Mouse (Mus musculus) embryo, embryonic 9.5 days (tissue): ENCODE results near the gene Atn1.

ENCODE experiments used
- DNase-seq: peaks from one replicate; pipeline ENCODE4 v3.0.0-alpha.2; 2017; ENCODE audit errors: extremely low spot score

Atn1 gene

DNA sequence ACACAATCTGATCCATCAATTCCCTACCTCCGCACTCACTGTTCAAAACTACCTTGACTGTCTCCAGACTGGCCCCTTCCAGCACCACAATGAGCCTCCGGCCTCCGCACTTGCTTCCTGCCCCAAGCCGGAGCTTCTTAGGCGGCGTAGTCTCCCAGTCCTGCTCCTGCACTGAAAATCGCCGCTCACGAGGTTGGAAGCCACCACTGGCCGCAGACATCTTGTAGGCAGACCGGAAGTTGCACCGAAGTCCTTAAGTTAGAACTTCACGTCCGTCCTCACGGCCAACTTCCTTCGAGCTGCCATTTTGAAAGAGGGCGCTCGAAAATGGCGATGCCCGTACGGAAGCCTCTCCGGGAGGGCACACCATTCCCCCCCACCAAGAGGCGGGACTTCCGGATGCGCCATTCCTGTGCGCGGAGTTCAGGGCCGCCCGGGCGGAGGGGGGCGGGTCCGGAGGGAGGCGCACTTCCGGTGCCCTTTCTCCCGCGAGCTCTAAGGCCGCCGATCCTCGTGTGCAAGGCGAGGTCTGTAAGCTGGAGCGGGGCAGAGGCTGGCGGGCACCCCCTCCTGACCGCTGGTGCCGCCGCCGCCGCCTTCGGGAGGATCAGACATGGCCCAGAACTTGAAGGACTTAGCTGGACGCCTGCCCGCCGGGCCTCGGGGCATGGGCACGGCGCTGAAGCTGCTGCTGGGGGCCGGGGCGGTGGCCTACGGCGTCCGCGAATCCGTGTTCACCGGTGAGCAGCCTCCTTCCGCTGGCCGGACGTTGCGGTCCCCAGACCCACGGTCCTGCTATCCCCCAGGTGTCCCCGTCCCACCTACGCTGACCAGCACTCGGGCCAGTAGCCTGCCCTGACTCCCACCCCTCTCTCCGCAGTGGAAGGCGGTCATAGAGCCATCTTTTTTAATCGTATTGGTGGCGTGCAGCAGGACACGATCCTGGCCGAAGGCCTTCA is 44.2 kb downstream of the Atn1 start, which contains the start of the genes Emg1 and Phb2:
TSS of gene Emg1 (minus strand) at position 355 of the 959 bp plus-strand sequence.
TSS of gene Phb2 (plus strand) at position 513 of the 959 bp plus-strand sequence.
- peak; percentile 98 for DNase-seq

DNA sequence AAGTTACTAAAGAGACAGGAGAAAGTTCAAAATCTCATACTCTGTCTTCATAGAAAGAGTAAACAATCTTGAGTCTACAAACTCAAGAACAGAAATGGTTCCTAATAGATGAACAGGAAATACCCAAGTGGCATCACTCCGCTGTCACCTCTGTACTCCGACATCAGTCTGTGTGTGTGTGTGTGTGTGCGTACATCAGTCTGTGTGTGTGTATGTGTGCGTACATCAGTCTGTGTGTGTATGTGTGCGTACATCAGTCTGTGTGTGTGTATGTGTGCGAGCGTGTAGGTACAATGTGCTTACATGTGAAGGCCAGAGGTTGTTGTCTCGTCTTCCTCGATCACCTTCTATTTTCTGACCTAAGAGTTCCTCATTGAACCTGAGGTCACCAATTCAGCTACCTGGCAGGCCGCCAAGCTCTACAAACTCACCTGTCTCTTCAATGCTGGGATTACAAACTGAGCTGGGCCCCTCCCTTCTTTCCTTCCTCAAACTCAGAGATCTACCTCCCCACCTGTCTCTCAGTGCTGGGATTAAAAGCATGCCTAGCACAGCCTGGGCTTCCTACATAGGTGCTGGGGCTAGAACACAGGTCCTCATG is 47.9 kb downstream of the Atn1 start:
- DNase-seq, result no peak

DNA sequence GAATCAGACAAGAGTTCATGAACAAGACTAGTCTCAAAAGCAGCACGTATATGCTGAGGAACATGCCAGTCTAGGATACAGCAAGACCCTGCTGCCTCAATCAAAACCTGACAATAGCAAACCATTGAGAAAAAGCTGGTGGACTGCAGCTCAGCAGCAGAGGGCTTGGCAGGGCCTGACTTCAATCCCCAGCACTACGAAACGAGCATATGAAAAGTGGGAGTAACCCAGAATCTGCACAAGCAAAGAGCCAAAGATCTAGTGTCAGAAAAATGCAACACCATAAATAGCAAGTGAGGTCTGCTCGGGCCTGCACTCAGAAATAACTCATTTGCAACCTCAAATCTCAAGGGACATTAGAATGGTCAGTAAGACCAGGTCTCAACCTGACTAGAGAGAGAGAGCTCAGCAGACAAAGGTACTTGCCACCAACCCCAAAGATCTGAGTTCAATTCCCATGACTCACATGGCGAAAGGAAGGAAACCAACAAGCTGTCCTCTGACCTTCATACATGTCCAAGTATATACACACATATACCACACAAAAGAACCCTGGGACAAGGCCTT is 50.2 kb downstream of the Atn1 start:
- no peak for DNase-seq

DNA sequence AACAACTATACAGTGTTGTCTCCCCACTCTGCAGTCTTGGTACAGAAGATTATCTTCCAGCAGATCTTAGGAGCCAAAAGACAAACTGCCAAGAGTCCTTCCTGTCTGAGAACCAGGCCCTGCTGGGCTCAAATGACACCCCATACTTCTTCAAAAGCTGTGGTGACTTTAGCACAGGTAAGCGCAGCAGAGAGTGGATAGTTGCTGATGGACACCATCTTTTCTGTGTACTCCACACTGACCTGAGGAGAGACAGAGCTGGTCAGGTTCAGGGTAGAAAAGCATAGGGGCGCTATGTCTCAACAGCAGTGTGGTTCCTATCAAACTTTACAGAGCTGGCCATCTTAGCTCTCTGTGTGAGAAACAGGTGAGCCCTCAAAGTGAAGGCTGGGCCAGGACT is 51.9 kb downstream of the Atn1 start:
- DNase-seq, result no peak

DNA sequence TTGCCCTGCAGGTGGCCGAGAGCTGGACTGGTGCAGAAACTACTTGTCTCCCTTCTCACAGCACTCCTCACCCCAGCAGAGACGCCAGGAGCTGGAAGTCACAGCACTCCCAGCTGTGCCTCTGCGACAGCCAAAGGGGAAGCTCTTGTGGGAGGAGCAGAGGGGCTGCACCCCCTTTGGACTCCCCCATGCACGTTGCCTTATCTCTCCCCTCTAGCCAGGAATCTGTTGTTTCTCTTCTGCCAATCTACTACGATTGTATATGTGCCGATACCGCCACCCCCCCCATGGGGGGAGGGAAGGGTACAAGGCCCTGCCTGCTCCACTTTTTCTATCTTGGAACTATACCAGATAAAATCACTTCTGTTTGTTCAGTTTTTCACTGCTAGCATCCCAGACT is 52.5 kb downstream of the Atn1 start:
- no peak for DNase-seq

DNA sequence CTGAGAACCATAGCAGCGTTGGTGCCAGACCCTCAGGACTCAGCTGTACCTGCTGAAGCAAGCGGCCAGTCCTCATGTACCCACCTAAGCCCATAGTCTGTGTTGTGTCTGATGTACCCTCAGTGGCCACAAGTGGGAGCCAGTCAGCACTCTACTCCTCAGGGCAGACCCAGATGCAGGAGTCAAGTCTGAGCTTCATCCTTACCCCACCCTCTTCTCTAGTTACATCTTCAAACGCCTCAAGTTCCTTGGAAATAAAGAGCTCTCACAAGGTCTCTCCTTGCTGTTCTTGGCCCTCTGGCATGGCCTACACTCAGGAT is 53.6 kb downstream of the Atn1 start:
- peak; percentile 62 for DNase-seq

DNA sequence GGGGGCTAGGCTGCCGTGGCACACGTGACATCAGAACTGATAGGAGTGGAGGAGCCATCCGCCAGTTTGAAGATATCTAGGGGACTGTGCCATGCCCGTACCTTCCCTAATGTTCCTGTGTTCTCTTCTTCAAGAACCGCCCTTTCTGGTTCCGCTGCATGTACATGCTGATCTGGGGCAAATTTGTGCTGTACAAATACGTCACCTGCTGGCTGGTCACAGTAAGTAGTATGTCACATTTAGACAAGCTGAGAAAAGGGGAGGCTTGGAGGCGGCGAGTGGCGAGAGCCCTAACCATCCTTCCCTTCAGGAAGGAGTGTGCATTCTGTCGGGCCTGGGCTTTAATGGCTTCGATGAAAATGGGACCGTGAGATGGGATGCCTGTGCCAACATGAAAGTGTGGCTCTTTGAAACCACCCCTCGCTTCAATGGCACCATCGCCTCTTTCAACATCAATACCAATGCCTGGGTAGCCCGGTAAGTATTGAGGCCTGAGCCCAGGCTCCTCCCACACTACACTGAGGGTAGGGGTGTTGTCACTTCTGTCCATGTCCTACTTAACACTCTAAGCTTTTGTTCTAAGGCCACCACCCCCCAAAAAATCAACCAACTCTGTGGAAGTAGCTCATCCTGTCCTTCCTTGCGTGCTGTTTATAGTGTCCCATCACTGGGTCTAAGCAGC is 54.1 kb downstream of the Atn1 start:
- DNase-seq, result no peak

DNA sequence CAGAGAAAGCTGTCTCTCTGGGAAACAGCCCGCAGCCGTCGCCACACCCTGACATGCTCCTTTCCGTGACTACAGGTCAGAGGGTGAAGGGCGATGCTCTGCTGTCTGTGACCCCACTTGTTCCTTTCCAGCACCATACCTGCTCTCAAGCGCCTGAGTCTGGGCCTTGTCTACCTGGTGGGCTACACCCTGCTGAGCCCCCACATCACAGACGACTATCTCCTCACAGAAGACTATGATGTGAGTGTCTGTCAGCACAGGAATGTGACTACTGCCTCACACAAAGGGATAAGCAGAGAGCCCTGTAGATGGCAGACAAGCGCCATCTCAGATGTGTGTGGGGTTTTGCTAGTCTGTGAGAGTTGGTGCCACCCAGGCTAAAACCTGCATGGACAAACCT is 55.0 kb downstream of the Atn1 start:
- DNase-seq, result no peak

DNA sequence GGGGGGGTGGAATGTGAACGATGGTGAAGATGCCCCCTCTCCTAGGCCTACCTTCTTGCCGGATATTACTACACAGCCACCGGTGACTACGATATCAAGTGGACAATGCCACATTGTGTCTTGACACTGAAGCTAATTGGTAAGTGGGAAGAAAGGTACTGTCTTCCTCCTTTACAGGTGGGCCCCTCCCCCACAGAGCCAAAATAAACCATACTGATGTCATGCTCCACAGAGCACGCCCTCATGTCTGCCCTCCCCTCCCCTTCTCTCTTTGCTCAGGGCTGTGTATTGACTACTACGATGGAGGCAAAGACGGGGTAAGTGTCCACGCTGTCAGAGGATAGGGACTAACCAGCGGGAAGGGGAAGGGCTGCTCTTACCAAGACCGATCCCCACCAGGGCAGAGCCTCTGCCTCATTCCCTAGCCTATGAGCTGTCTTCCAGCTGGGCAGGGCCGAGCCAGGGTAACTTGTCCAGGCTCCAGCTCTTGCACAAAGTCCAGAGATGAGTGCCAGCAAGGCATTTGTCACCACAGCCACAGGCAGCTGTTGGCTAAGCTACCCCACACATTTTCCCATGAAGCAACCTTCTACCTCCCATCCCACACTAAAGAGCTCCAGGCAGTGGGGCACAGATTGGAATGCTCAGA is 56.2 kb downstream of the Atn1 start:
- no peak for DNase-seq

DNA sequence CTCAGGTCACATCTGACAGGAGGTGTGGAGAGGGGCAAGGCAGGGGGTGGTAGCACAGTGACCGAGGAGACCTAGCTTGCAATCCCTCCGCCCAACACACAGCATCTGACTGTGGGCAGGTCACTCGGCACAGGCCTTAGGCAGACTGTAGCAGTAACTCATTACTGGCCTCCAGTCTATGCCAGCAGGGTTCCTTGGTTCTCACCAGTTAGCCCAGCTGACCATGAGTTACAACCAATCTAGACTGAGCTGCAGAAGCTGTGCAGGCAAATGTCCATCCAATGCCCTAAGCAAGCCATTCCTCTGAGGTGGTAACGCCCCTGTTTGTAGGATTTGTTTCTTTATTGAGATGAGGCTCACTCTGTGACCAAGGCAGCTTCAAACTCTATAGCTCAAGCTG is 57.0 kb downstream of the Atn1 start:
- DNase-seq, result no peak

DNA sequence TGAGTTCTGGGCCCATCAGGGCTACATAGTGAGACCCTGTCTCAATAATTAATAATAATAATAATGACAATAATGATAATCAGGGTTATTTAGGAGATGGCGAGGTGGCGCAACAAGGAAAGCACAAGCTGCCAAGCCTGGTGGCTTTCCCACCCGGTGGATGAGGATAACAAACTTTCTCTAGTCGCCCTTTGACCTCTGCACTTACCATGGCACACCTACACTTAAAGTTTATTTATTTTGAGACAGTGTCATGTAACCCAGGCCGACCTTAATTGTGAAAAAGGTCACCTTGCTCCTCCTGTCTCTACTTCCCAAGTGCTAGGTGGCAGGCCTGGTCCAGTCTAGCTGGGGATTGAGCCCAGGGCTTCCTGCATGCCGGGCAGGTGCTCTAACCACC is 57.6 kb downstream of the Atn1 start:
- DNase-seq, result no peak

DNA sequence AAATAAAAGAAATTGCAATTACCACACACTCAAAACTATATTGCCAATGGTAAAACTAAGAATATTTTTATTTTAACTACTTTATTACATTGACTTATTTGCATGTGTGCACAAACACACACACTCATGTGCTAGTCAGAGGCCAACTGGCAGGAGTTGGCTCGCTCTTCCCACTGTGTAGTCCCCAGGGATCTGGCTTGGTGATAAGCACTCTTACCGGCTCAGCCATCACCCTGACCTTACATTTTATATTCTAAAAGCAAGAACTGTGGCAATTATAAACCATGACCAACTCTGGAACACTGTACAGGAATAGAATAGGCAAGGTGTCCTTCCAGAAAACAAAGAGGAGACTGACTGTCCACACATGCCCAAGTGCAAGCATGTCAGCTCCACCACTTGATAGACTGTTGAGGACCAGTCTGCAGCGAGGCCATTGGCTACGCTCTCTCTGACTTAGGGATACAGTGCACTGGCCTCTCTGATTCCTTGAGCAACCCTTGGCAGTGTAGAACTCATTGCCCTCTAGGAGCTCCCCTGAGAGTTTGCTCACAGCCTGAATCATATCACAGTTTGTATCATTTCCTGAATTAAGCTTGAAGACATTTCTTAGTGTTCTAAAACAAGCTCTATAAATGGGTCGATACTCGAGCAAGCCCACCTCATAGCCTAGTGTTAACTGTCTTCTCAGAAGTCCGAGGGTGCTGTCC is 59.7 kb downstream of the Atn1 start:
- DNase-seq, result no peak

DNA sequence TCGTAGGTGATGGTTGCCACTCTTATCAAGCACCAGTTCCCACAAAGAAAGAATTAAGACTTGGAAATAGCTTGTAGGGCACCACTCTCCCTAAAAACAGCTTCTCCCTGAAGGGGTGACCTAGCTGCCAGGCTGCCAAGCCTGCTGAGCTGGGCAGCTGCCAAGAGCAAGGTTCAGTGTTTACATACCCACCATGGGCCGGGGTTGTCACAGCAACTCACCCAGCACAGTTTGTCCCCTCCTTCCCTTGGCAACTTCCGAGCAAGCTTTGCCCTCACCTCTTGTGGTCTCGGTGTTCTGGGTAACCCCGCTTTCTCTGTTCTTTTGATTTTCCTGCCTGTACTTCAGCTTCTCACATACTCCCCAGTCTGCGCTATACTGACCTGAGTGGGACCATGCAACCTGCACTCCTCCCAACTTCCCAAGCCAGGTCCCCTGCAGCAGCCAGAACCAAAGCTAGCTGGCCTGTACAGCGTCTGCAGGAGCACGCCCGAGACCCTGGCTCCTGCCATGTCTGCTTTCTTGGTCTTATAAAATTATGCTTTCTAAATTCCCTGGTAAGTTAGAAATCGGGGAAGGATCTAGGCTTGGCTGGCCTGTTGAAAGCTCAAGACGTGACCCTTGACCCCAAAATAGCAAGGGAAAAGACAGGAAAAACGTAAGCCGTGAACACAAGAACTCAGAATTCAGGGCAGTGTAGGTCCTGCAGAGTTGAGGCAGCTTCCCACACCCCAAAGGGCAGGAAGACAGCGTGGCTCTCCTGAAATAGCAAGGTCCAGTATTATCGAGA is 62.0 kb downstream of the Atn1 start:
- DNase-seq, result no peak

DNA sequence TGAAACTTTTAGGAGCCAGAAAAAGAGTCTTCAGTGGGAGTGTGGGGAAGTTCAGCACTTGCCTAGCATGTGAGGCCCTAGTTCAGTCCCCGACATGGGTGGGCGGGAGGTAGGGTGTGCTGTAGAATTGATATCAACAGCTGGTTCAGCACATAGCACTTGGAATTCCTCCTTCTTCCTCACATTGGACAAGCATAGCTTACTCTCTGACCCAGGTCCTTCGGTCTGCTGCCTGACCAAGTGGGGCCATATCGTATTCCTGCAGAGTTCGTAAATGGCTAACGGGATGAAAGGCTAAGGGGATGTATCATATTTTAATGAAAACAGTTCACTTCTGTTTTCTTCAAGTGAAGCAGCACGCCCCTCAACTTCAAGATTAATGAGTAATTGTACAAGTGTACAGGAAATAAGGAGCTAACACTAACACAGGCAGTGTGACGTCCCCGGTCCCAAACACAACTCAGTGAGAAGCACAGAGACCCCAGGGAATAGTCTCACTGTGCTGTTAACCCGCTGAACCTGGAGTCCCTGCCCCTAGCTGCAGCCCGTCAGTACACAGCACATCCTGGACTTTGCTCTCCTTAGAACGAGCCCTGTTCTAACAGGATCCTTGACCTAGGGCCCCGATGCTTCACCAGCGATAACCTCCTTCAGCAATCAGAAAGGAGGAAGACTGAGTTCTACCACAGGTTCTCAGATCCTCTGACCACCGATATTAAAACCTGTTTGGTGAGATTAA is 62.9 kb downstream of the Atn1 start:
- no peak for DNase-seq
